Mouse (Mus musculus) E14TG2a.4 (cell line): ENCODE data around the gene Hsf4.

Experiments used
- CTCF ChIP-seq: conservative IDR thresholded peaks from 2 replicates; pipeline ENCODE4 v1.5.1; 2014; ENCODE audit warnings: low read length
- NANOG ChIP-seq: IDR thresholded peaks from 2 replicates; pipeline ENCODE4 v1.6.1; 2014; ENCODE audit warnings: borderline replicate concordance, low read length, mixed read lengths

DNA sequence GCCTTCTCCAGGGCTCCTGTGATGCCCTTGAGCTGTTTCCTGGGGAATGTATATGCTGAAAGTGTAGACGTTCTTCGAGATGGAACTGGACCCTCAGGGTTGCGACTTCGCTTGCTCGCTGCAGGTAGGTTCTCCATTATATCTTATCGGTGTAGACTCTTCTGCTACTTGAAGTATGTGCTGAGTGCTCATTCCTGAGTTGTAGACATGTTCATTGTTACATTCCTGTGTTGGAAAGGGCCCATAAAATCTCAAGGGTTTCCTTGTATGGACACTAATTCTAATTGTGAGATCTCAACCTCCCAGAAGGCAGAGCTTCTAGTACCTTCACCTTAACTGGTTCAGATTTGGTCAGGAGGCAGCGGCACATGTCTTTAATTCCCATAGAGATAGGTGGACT is 28.6 kb upstream of the Hsf4 start:
- TF ChIP-seq CTCF (no peak), NANOG (no peak)
